Mouse (Mus musculus) adipocyte (in vitro differentiated cells): ENCODE measurements at regions not wholly inside any gene's neighbourhood (a gene's known extent, or its start where the extent isn't known, plus 50 kb on each side); places are given as distances from the start of the nearest gene placed in this dataset.
"Not testable (repeated sequence)": the region's sequence is repeated elsewhere in the genome, so short reads cannot be mapped to it uniquely, and the experiment has no call there.

Source experiments
- DNase-seq: peaks from one replicate; pipeline ENCODE4 v3.0.0-alpha.2; 2016; ENCODE audit warnings: low spot score

GRCm38 (mm10) chr10:108111398-108111797 is 50.6 kb upstream of the Ppp1r12a start:
- DNase-seq: peak; percentile 35

GRCm38 (mm10) chr10:108110891-108111290 is 51.1 kb upstream of the Ppp1r12a start:
- DNase-seq: no peak

- no peak for DNase-seq
These were observed 51.8 kb upstream of the Ppp1r12a start for GRCm38 (mm10) chr10:108110197-108110596.

- DNase-seq: not testable (repeated sequence)
These were observed 53.5 kb upstream of the Ppp1r12a start for GRCm38 (mm10) chr10:108108500-108108899.

- DNase-seq: no peak
These were observed 60.5 kb upstream of the Ppp1r12a start for GRCm38 (mm10) chr10:108101521-108101920.

GRCm38 (mm10) chr10:108093043-108093442 is 69.0 kb upstream of the Ppp1r12a start:
- no peak for DNase-seq

- DNase-seq: peak; percentile 19
These were observed 72.5 kb upstream of the Ppp1r12a start for GRCm38 (mm10) chr10:108089375-108089981.

GRCm38 (mm10) chr10:108088883-108089282 is 73.1 kb upstream of the Ppp1r12a start:
- DNase-seq: no peak

- DNase-seq: no peak
These were observed 73.8 kb upstream of the Ppp1r12a start for GRCm38 (mm10) chr10:108088209-108088608.

- no peak for DNase-seq
These were observed 78.8 kb upstream of the Ppp1r12a start for GRCm38 (mm10) chr10:108083220-108083619.

- DNase-seq: no peak
These were observed 86.8 kb upstream of the Ppp1r12a start for GRCm38 (mm10) chr10:108075144-108075543.

- DNase-seq: no peak
These were observed 88.2 kb upstream of the Ppp1r12a start for GRCm38 (mm10) chr10:108073828-108074227.

GRCm38 (mm10) chr10:108072211-108072610 is 89.8 kb upstream of the Ppp1r12a start:
- DNase-seq: no peak

- no peak for DNase-seq
These were observed 90.6 kb upstream of the Ppp1r12a start for GRCm38 (mm10) chr10:108071424-108071823.

GRCm38 (mm10) chr10:108067723-108068122 is 94.3 kb upstream of the Ppp1r12a start:
- DNase-seq: no peak

- no peak for DNase-seq
These were observed 95.8 kb upstream of the Ppp1r12a start for GRCm38 (mm10) chr10:108066241-108066640.

GRCm38 (mm10) chr10:108061813-108062435 is 100.1 kb upstream of the Ppp1r12a start:
- no peak for DNase-seq

GRCm38 (mm10) chr10:108060554-108060953 is 101.4 kb upstream of the Ppp1r12a start:
- no peak for DNase-seq

- DNase-seq: no peak
These were observed 110.4 kb upstream of the Ppp1r12a start for GRCm38 (mm10) chr10:108051637-108052036.

- no peak for DNase-seq
These were observed 113.6 kb upstream of the Ppp1r12a start for GRCm38 (mm10) chr10:108048426-108048825.

- DNase-seq: peak; percentile 84
These were observed 118.5 kb upstream of the Ppp1r12a start for GRCm38 (mm10) chr10:108043519-108043918.

GRCm38 (mm10) chr10:108040027-108040426 is 122.0 kb upstream of the Ppp1r12a start:
- DNase-seq: no peak

GRCm38 (mm10) chr10:108036486-108037109 is 124.7 kb upstream of the Otogl start:
- DNase-seq: no peak
